Mouse (Mus musculus) liver, embryonic 14.5 days (tissue): Measurements from ENCODE around the gene Tom1l2. TPM values are rescaled to one million over a fixed set of nuclear protein-coding genes. Genes with fewer than 3 reads are reported as not detected.

Experiments
- ATAC-seq: fragments of 200-750 bp; cut with Nextera tagmentation; 2 replicates; pipeline ENCODE4 v1.8.0; 2017; ENCODE audit warnings: moderate number of reproducible peaks, mild to moderate bottlenecking, moderate library complexity; ENCODE audit not compliant: insufficient read depth
- DNase-seq, 3 experiments: peaks; one replicate each; pipeline ENCODE4 v3.0.0-alpha.2; 2012 to 2013; ENCODE audit warnings: low read depth in 3 of 3, low spot score in 3 of 3
- H3K27ac ChIP-seq: fragments of 300-500 bp; sonication (generic); 2 replicates; pipeline ENCODE4 v1.5.1; 2014; ENCODE audit warnings: moderate library complexity, mild to moderate bottlenecking, control low read depth, inconsistent platforms
- H3K27me3 ChIP-seq: fragments of 300-500 bp; sonication (generic); 2 replicates; pipeline ENCODE4 v1.6.1; 2014; ENCODE audit warnings: mild to moderate bottlenecking, low read length, moderate library complexity; ENCODE audit not compliant: control insufficient read depth, insufficient read depth
- H3K36me3 ChIP-seq: fragments of 300-500 bp; sonication (generic); replicated peaks from 2 replicates; pipeline ENCODE4 v1.6.1; 2014; ENCODE audit warnings: low read depth; ENCODE audit not compliant: control insufficient read depth, insufficient read depth
- H3K4me1 ChIP-seq, 2 experiments: fragments of 200-500 bp in 1 of 2; fragments of 300-500 bp in 1 of 2; sonication (generic) in 1 of 2; replicated peaks; 2 replicates each; pipeline ENCODE4 v1.6.1; 2012 to 2014; ENCODE audit warnings: antibody characterized with exemption in 1 of 2, inconsistent platforms in 1 of 2, low read length in 1 of 2; ENCODE audit not compliant: control insufficient read depth in 2 of 2, insufficient read depth in 2 of 2
- H3K4me2 ChIP-seq: fragments of 300-500 bp; sonication (generic); 2 replicates; pipeline ENCODE4 v1.6.1; 2014; ENCODE audit warnings: low read depth, mild to moderate bottlenecking, control low read depth, moderate library complexity
- H3K4me3 ChIP-seq, 2 experiments: fragments of 200-500 bp in 1 of 2; fragments of 300-500 bp in 1 of 2; sonication (generic) in 1 of 2; 2 replicates each; pipeline ENCODE4 v1.5.1; 2012 to 2014; ENCODE audit warnings: low read depth in 2 of 2, low read length in 2 of 2, mild to moderate bottlenecking in 2 of 2, control low read depth in 1 of 2, inconsistent platforms in 1 of 2, moderate library complexity in 1 of 2; ENCODE audit not compliant: insufficient read depth in 1 of 2
- H3K9ac ChIP-seq: fragments of 300-500 bp; sonication (generic); replicated peaks from 2 replicates; pipeline ENCODE4 v1.6.1; 2014; ENCODE audit warnings: mild to moderate bottlenecking, control low read depth, moderate library complexity
- H3K9me3 ChIP-seq: fragments of 300-500 bp; sonication (generic); 2 replicates; pipeline ENCODE4 v1.6.1; 2016; ENCODE audit warnings: low read length, mixed read lengths; ENCODE audit not compliant: control insufficient read depth
- CTCF ChIP-seq: IDR thresholded peaks from 2 replicates; pipeline ENCODE4 v1.5.1; 2016; ENCODE audit warnings: antibody characterized with exemption, low read depth, control low read depth
- EP300 ChIP-seq: IDR thresholded peaks from 2 replicates; pipeline ENCODE4 v1.6.1; 2016; ENCODE audit warnings: antibody characterized with exemption, low read depth
- whole genome bisulfite sequencing: fragments of 180-500 bp; shearing (Covaris S2); extraction: QIAGEN DNeasy Blood & Tissue Kit; methylation state at CpG from one replicate; pipeline ENCODE4 v1.1.7; 2014; ENCODE audit not compliant: insufficient replicate concordance; 5-methylcytosine and 5-hydroxymethylcytosine counted together
- polyA plus RNA-seq, 2 experiments: library from polyadenylated mRNA; depleted of rRNA in 1 of 2; stranded (reverse) in 1 of 2; unstranded in 1 of 2; fragments of >200 nt; fragmentation: Nextera tagmentation in 1 of 2; extraction: Ambion mirVana in 1 of 2; gene quantifications; 2 replicates each; pipeline versions ENCODE4 v1.2.1 to v1.2.3; 2012 to 2014

Gene Tom1l2
- polyA plus RNA-seq (2012; rRNA removed) (4.9 and 5.0 TPM in 2 replicates), polyA plus RNA-seq (2014; fragmentation: Nextera tagmentation; extraction: Ambion mirVana) (2.4 and 3.1 TPM in 2 replicates)

GRCm38 (mm10) chr11:60352559-60353411, at the start of gene Tom1l2, which contains the start of gene Drc3:
TSS of gene Tom1l2 (minus strand) at chr11:60352905.
TSS of gene Drc3 (plus strand) at chr11:60353329.
- Histone ChIP-seq H3K27me3 (no peaks in the 10 kb centered on the region), H3K9me3 (no peaks in the 10 kb centered on the region), H3K27ac (peak within 1 kb of the TSS; percentile 54), H3K9ac (peak within 1 kb of the TSS; percentile 81), H3K4me2 (peak within 1 kb of the TSS; percentile 92), H3K4me3 (peak within 1 kb of the TSS; percentile 63 to 78), H3K36me3 (no peaks in the 10 kb centered on the region), H3K4me1 (peaks cover 3 to 25% of the 10 kb centered on the region in 2 experiments)
- under 1% methylated on average over 57 of the region's 57 CpGs for WGBS
- TF ChIP-seq EP300 = 0 out of 2 replicates have a peak, but pooled peaks have one; percentile 32
- TF ChIP-seq CTCF = no peak
- DNase-seq = peak; percentile 99
- peak; percentile 99 for ATAC-seq

GRCm38 (mm10) chr11:60397172-60397571, 44.5 kb upstream of the Tom1l2 start:
- Histone ChIP-seq H3K9me3 (no peaks in the 10 kb centered on the region), H3K27me3 (no peaks in the 10 kb centered on the region), H3K9ac (no peak overlapping the region), H3K4me1 (no peaks in the 10 kb centered on the region), H3K4me3 (no peak overlapping the region), H3K27ac (no peak overlapping the region), H3K36me3 (peaks cover 14% of the 10 kb centered on the region), H3K4me2 (no peak overlapping the region)
- TF ChIP-seq CTCF (no peak), EP300 (no peak)
- WGBS = 81% methylated on average over 2 of the region's 2 CpGs
- DNase-seq = no peak
- ATAC-seq = no peak

- Histone ChIP-seq H3K27ac (no peak overlapping the region), H3K27me3 (no peaks in the 10 kb centered on the region), H3K4me3 (no peak overlapping the region), H3K9me3 (no peaks in the 10 kb centered on the region), H3K36me3 (peaks cover 9% of the 10 kb centered on the region), H3K9ac (no peak overlapping the region), H3K4me2 (no peak overlapping the region), H3K4me1 (no peaks in the 10 kb centered on the region)
- no peak for TF ChIP-seq CTCF
- WGBS = 69% methylated on average over 6 of the region's 6 CpGs
- DNase-seq = no peak
- ATAC-seq = no peak
These were observed 43.8 kb upstream of the Tom1l2 start for GRCm38 (mm10) chr11:60396546-60396945.

GRCm38 (mm10) chr11:60391346-60391745, 38.6 kb upstream of the Tom1l2 start:
- TF ChIP-seq EP300 (no peak), CTCF (no peak)
- Histone ChIP-seq H3K36me3 (no peaks in the 10 kb centered on the region), H3K27ac (no peak overlapping the region), H3K9me3 (no peaks in the 10 kb centered on the region), H3K4me2 (no peak overlapping the region), H3K4me1 (no peaks in the 10 kb centered on the region), H3K4me3 (no peak overlapping the region), H3K9ac (no peak overlapping the region), H3K27me3 (no peaks in the 10 kb centered on the region)
- 68% methylated on average over 6 of the region's 6 CpGs for WGBS
- DNase-seq (no peak), ATAC-seq (no peak)

- DNase-seq (no peak), ATAC-seq (no peak)
- no peak overlapping the region for H3K9ac ChIP-seq
- H3K9me3 ChIP-seq = no peaks in the 10 kb centered on the region
- no peak overlapping the region for H3K27ac ChIP-seq
- H3K4me3 ChIP-seq = no peak overlapping the region
- 71% methylated on average over 2 of the region's 2 CpGs for WGBS
- no peak overlapping the region for H3K4me2 ChIP-seq
- H3K36me3 ChIP-seq = no peaks in the 10 kb centered on the region
- H3K27me3 ChIP-seq = no peaks in the 10 kb centered on the region
- H3K4me1 ChIP-seq = no peaks in the 10 kb centered on the region
- TF ChIP-seq CTCF (no peak), EP300 (no peak)
These were observed 35.2 kb upstream of the Tom1l2 start for GRCm38 (mm10) chr11:60387944-60388343.
